Mouse (Mus musculus) neural tube, embryonic 11.5 days (tissue): ENCODE results near the gene Sgk1. TPM values are rescaled to one million over a fixed set of nuclear protein-coding genes. Genes with fewer than 3 reads are reported as not detected.
A peak's percentile ranks its signal among the peaks of the same experiment; 100 is the strongest.

Source experiments
- ATAC-seq: fragments of 200-750 bp; cut with Nextera tagmentation; 2 replicates; pipeline ENCODE4 v1.8.0; 2017; ENCODE audit warnings: moderate number of reproducible peaks, mild to moderate bottlenecking, moderate TSS enrichment, moderate library complexity; ENCODE audit not compliant: insufficient read depth, low FRiP score, low TSS enrichment
- DNase-seq: peaks from one replicate; pipeline ENCODE4 v3.0.0-alpha.2; 2015; ENCODE audit warnings: low spot score
- H3K27ac ChIP-seq: fragments of 300-500 bp; sonication (generic); 2 replicates; pipeline ENCODE4 v1.5.1; 2014; ENCODE audit warnings: low read depth, mild to moderate bottlenecking, low read length
- H3K27me3 ChIP-seq: fragments of 300-500 bp; sonication (generic); 2 replicates; pipeline ENCODE4 v1.6.1; 2014; ENCODE audit warnings: mild to moderate bottlenecking, low read length, mixed read lengths; ENCODE audit not compliant: control insufficient read depth, insufficient read depth
- H3K36me3 ChIP-seq: fragments of 300-500 bp; sonication (generic); 2 replicates; pipeline ENCODE4 v1.6.1; 2014; ENCODE audit warnings: mild to moderate bottlenecking, low read length, moderate library complexity, mixed read lengths; ENCODE audit not compliant: control insufficient read depth, insufficient read depth
- H3K4me1 ChIP-seq: fragments of 300-500 bp; sonication (generic); 2 replicates; pipeline ENCODE4 v1.6.1; 2014; ENCODE audit warnings: low read length, mixed read lengths; ENCODE audit not compliant: control insufficient read depth, insufficient read depth
- H3K4me2 ChIP-seq: fragments of 300-500 bp; sonication (generic); 2 replicates; pipeline ENCODE4 v1.6.1; 2014; ENCODE audit warnings: low read depth, mild to moderate bottlenecking, moderate library complexity
- H3K4me3 ChIP-seq: fragments of 300-500 bp; sonication (generic); 2 replicates; pipeline ENCODE4 v1.5.1; 2014; ENCODE audit warnings: low read depth, low read length
- H3K9ac ChIP-seq: fragments of 300-500 bp; sonication (generic); 2 replicates; pipeline ENCODE4 v1.6.1; 2014; ENCODE audit warnings: mild to moderate bottlenecking, low read length
- H3K9me3 ChIP-seq: fragments of 300-500 bp; sonication (generic); 2 replicates; pipeline ENCODE4 v1.6.1; 2016; ENCODE audit warnings: low read length; ENCODE audit not compliant: control insufficient read depth
- WGBS: fragments of 180-500 bp; shearing (Covaris S2); extraction: QIAGEN DNeasy Blood & Tissue Kit; methylation state at CpG from one replicate; pipeline ENCODE4 v1.1.7; 2014; 5-methylcytosine and 5-hydroxymethylcytosine counted together
- polyA plus RNA-seq: library from polyadenylated mRNA; unstranded; fragments of >200 nt; fragmentation: Nextera tagmentation; extraction: Ambion mirVana; gene quantifications from 2 replicates; pipeline ENCODE4 v1.2.1, GENCODE M21; 2014

Gene Sgk1
- polyA plus RNA-seq, 1 experiment from 2014 or later = 22.1 TPM

DNA sequence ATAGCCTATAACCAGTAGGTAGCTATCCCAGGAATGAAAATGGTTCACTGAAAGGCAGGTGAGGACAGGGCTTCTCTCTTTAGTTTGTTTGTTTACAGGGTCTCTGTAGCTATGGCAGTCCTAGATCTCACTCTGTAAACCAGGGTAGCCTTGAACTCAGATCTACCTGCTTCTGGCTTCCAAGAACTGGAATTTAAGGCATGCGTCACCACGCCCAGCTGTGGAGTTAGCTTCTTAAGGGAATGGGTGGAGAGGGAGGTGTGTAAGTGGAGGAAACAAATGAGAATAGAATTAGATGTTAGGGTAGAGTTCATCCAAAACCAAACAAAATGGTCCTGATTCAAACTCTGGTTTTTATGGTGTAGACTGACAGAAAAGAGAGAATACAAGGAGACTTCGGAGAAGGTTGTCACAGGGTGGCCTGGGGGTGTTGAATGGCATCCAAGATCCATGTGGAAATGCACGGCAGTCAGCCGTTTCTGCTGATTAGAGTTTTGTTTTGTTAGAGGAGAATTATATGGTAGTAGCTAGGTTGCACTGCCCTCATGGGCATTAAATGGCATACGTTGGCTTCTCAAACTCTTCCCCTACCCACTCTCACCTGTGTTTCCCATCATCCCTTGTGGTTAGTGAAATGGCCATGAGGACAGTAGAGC, 98.9 kb downstream of the Sgk1 start:
- Histone ChIP-seq H3K4me2 (no peak overlapping the region), H3K9ac (no peak overlapping the region), H3K4me3 (no peak overlapping the region), H3K9me3 (no peaks in the 10 kb centered on the region), H3K27me3 (no peaks in the 10 kb centered on the region), H3K36me3 (no peaks in the 10 kb centered on the region), H3K27ac (no peak overlapping the region), H3K4me1 (no peaks in the 10 kb centered on the region)
- DNase-seq (no peak), ATAC-seq (no peak)
- WGBS = 86% methylated on average over 6 of the region's 6 CpGs

DNA sequence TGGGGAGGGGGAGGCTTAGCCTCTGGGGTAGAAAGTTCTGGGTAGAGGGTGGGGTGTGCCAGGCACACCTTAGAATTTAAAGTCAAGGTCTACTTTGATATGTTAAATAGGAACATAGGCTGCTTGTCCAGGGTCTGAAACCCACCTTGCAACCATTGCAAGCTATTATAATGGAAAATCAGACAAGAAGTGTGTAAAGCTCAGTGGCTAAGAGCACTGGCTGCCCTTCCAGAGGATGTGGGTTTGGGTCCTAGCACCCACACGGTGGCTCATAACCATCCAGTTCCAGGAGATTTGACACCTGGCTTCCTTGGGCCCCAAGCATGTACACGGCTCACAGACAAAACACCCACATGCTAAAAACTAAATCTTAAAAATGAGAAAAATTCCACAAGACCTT, 100.3 kb downstream of the Sgk1 start:
- H3K9me3 ChIP-seq = no peaks in the 10 kb centered on the region
- no peak overlapping the region for H3K27ac ChIP-seq
- DNase-seq = no peak
- H3K4me2 ChIP-seq = no peak overlapping the region
- WGBS = 95% methylated on average over 2 of the region's 2 CpGs
- H3K9ac ChIP-seq = no peak overlapping the region
- H3K36me3 ChIP-seq = no peaks in the 10 kb centered on the region
- no peak for ATAC-seq
- H3K4me3 ChIP-seq = no peak overlapping the region
- no peaks in the 10 kb centered on the region for H3K4me1 ChIP-seq
- no peaks in the 10 kb centered on the region for H3K27me3 ChIP-seq

DNA sequence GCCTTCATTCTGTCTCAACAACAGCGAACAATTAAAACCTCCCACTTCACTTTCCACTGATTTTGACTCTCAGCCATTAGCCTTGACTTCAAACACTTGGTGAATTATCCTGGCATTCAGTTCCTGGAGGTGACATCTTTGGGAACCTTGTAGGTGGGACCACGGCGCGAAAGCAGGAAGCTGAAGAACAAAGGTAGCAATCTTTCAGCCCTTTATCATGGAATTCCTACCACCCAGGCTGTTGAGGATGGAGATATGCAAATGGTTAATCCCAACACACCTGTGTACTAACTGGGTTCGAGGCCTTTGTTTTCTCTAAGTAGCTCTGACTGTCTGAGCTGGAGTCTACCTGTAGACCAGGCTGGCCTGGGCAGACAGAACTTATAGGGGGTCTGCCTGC, 106.5 kb downstream of the Sgk1 start:
- H3K4me1 ChIP-seq = peaks cover 6% of the 10 kb centered on the region
- 0 out of 2 replicates have a peak, but pooled peaks cover 11% of the 10 kb centered on the region for H3K27me3 ChIP-seq
- no peaks in the 10 kb centered on the region for H3K36me3 ChIP-seq
- ATAC-seq = no peak
- no peak overlapping the region for H3K9ac ChIP-seq
- H3K4me3 ChIP-seq = no peak overlapping the region
- H3K27ac ChIP-seq = no peak overlapping the region
- 78% methylated on average over 5 of the region's 5 CpGs for WGBS
- H3K9me3 ChIP-seq = no peaks in the 10 kb centered on the region
- H3K4me2 ChIP-seq = no peak overlapping the region
- DNase-seq = no peak

DNA sequence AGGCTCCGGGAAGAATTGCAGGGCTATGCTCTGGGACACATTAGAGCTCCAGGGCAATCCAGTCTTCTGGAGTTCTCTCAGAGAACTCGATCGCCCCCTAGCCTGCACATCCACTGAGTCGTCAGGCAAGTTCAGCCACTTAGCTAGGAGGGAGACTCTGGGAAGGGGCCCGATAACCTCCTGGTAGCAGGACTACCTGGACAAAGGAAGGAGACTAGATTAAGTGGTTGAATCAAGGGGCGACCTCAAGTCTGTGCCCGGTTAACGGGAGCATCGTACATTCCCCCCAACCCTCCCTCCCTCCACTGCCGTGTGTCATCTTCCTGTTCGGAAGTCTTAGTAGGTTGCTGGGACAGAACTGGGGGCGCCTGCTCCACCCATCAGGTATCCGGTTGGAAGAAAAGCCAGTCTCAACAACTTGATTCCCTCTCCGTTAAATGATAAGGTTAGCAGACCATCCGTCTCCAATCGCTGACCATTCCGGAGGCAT, 109.4 kb downstream of the Sgk1 start:
- 0 out of 2 replicates have a peak, but pooled peaks cover 11% of the 10 kb centered on the region for H3K27me3 ChIP-seq
- ATAC-seq = no peak
- peaks cover 6% of the 10 kb centered on the region for H3K4me1 ChIP-seq
- peak overlapping the region; percentile 21; the same call in 1 of the 2 replicates for H3K4me2 ChIP-seq
- peak; percentile 84 for DNase-seq
- no peak overlapping the region for H3K27ac ChIP-seq
- H3K36me3 ChIP-seq = no peaks in the 10 kb centered on the region
- no peak overlapping the region for H3K4me3 ChIP-seq
- H3K9me3 ChIP-seq = no peaks in the 10 kb centered on the region
- no peak overlapping the region for H3K9ac ChIP-seq
- WGBS = 19% methylated on average over 17 of the region's 17 CpGs

DNA sequence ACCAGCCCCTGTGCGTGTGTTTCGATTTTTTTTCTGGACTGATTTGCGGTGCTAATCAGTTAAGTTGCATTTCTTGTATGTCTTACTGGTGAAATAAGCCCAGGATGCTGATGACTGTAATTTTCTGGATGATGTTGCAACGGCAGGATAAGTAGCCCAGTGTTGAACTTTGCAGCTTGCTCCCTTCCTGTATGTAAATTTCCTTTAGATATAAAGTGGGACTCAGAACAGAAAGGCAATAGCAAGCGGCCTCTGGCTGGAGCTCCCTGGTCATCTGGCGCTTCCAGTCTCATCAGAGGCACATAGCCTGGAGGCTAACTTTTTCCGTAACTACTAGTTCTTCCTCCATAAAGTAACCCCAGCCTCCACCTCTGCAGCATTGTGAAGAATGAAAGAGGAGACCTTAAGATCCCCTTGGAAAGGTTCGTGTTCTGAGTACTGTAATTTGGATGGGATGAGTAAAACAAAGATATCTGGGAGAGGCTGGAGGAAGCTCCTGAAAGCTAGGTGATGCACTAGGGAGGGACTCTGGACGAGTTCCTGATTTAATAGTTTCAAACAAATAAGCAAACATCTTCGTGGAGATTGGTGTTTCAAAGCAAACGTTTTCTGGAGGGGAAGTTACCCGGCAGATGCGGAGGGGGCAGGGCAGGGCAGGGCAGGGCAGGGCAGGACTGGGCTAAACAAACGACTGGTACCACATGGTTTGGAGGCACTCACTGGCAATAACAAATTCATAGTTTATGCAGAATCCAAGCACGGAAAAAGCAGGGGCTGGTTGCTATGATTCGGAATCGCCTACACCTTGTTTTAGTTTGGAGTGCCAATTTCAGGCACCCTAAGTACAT, 110.2 kb downstream of the Sgk1 start:
- Histone ChIP-seq H3K9me3 (no peaks in the 10 kb centered on the region), H3K4me1 (peaks cover 6% of the 10 kb centered on the region), H3K36me3 (no peaks in the 10 kb centered on the region), H3K4me2 (peak overlapping the region; percentile 90), H3K9ac (no peak overlapping the region), H3K27ac (no peak overlapping the region), H3K27me3 (0 out of 2 replicates have a peak, but pooled peaks cover 11% of the 10 kb centered on the region), H3K4me3 (no peak overlapping the region)
- 16% methylated on average over 17 of the region's 17 CpGs for WGBS
- DNase-seq = peak; percentile 20
- ATAC-seq = no peak

DNA sequence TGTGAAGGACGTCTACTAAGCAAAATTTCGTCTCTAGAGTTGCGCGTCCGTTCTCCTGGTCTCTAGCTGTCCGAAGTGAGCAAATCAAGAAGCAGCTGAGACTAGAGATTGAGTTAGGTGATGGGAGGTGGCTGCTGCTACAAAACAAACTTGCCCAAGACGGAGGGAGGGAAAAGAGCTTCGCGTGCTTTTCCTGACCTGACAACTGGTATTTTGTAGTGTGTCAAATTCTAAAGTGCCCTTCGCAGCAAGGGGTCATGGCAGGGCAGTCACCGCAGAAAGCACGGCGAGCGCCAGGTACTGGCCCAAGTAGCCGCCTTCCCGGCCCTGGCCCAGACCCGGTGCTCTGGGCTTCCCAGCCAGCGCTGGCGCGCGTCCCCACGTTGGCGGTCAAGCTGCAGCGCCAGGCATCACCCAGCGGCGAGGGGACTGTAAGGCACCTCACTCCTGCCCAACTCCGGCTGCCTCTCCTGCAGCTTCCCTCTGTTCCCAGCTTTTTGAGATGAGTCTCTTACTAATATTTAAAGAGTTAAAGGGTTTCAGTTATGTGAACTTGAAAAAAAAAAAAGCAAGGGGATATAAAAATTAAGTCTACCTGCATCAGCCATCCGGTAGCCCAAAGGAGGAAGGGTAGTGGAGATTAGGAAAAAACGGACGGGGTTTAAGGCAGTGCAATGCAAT, 111.0 kb downstream of the Sgk1 start:
- peaks cover 6% of the 10 kb centered on the region for H3K4me1 ChIP-seq
- H3K4me3 ChIP-seq = peak overlapping the region; percentile 65
- H3K9ac ChIP-seq = no peak overlapping the region
- ATAC-seq (peak; percentile 39; the same call in 1 of the 2 replicates), DNase-seq (peak; percentile 85)
- H3K9me3 ChIP-seq = no peaks in the 10 kb centered on the region
- H3K27me3 ChIP-seq = 0 out of 2 replicates have a peak, but pooled peaks cover 11% of the 10 kb centered on the region
- no peak overlapping the region for H3K27ac ChIP-seq
- no peaks in the 10 kb centered on the region for H3K36me3 ChIP-seq
- WGBS = 1% methylated on average over 30 of the region's 30 CpGs
- peak overlapping the region; percentile 90 for H3K4me2 ChIP-seq

DNA sequence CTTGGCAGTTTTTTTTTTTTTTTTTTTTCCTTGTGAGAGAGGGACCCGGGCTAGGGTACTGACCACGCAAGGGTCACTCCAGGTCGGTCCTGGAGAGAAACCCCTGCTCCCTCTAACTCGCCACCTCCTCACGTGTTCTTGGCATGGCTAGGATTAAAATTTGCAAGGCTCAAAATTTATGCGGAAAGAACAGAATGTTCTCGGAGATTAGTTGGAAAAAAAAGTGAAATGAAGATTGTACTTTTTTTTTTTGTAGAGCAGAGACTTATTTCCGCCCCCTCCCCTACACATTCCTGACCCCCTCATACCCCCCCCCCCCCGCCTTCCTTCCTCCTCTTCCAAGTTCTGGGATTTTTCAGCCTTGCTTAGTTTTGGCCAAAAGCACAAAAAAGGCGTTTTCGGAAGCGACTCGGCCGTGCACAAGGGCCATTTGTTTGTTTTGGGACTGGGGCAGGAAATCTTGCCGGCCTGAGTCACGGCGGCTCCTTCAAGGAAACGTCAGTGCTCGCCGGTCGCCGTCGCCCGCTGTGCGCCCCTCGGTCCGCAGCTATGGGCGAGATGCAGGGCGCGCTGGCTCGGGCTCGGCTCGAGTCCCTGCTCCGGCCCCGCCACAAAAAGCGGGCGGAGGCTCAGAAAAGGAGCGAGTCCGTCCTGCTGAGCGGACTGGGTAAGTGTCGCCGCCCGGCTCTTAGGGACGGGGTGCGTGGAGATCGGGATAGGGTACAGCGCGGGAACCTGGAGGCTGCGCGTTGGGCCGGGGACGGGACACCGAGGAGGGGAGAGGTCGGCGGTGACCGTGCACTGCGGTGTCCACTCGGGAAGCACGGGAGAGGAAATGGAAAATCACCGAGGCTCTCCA, 111.8 kb downstream of the Sgk1 start:
- DNase-seq (peak; percentile 73), ATAC-seq (peak; percentile 79)
- Histone ChIP-seq H3K36me3 (no peaks in the 10 kb centered on the region), H3K9ac (peak overlapping the region; percentile 67), H3K4me2 (peak overlapping the region; percentile 90), H3K4me3 (peak overlapping the region; percentile 65), H3K4me1 (peaks cover 6% of the 10 kb centered on the region), H3K9me3 (no peaks in the 10 kb centered on the region), H3K27me3 (0 out of 2 replicates have a peak, but pooled peaks cover 11% of the 10 kb centered on the region), H3K27ac (peak overlapping the region; percentile 60; the same call in 1 of the 2 replicates)
- 1% methylated on average over 59 of the region's 60 CpGs for WGBS
